Mouse (Mus musculus) kidney, adult 2 months (tissue): ENCODE data around the gene Atg101.

Experiments used
- CTCF ChIP-seq: fragments of 200-500 bp; conservative IDR thresholded peaks from 2 replicates; pipeline ENCODE4 v1.5.1; 2011; ENCODE audit warnings: low read depth, mild to moderate bottlenecking, control low read depth, low read length, moderate library complexity, mixed read lengths; ENCODE audit not compliant: insufficient read depth, insufficient read length
- POLR2A ChIP-seq: fragments of 200-500 bp; IDR thresholded peaks from one replicate; pipeline ENCODE4 v1.6.1; 2011; ENCODE audit warnings: low read depth, low read length, control low read depth

DNA sequence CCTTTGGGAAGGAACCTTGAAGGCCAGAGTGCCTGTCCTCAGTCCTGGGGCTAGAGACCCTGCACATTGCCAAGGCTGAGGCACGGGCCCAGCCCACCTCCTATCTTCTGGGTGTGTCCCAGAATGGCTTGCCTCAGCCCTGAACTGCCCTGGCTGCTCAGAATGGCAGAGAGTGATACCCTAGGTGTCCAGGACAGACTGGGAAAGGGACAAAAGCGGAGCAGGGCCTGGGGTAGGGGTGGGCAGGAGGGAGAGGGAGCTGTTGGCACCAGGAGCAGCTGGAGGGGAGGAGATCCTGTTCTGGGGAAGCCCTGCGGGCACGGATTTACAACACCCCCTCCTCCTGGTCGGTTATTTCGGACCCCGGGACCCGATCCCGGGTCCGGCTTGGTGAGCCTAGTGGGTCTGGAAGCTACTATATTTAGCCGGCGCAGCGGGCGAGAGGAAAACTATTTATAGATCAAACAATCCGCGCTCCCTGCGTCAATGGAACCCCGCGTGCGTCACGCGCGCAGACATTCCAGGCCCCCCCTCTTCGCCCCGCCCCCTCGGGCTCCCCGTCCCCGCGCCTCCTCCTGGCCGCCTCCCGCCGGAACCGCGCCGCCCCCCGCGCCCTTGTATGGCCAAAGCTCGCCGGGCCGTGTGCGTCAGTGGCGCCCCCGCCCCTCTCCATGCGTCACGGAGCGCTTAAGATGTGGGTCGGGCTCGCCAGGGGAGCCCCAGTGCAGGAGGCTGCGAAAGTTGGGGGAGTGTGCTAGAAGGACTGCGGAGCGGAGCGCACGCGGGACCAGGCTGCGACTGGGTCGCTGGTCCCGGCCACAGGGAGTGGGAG, 17.7 kb upstream of the Atg101 start:
- TF ChIP-seq CTCF: no peak
- TF ChIP-seq POLR2A: peak; percentile 65
